Mouse (Mus musculus) forebrain, postnatal 0 days (tissue): ENCODE results near the gene Bcl2l14. TPM values are rescaled to one million over a fixed set of nuclear protein-coding genes. Genes with fewer than 3 reads are reported as not detected.

ENCODE experiments used
- ATAC-seq: fragments of 200-750 bp; cut with Nextera tagmentation; 2 replicates; pipeline ENCODE4 v1.8.0; 2017; ENCODE audit warnings: mild to moderate bottlenecking, moderate library complexity
- DNase-seq: peaks from one replicate; pipeline ENCODE4 v3.0.0-alpha.2; 2015
- H3K27ac ChIP-seq: fragments of 300-500 bp; sonication (generic); 2 replicates; pipeline ENCODE4 v1.5.1; 2014; ENCODE audit warnings: low read depth, mild to moderate bottlenecking, antibody characterized with exemption, low read length, moderate library complexity, mixed read lengths
- H3K27me3 ChIP-seq: fragments of 300-500 bp; sonication (generic); 2 replicates; pipeline ENCODE4 v1.6.1; 2014; ENCODE audit warnings: mild to moderate bottlenecking, low read length, mixed read lengths; ENCODE audit not compliant: insufficient read depth
- H3K36me3 ChIP-seq: fragments of 300-500 bp; sonication (generic); 2 replicates; pipeline ENCODE4 v1.6.1; 2014; ENCODE audit warnings: mild to moderate bottlenecking, moderate library complexity; ENCODE audit not compliant: insufficient read depth
- H3K4me1 ChIP-seq: fragments of 300-500 bp; sonication (generic); 2 replicates; pipeline ENCODE4 v1.6.1; 2014; ENCODE audit warnings: antibody characterized with exemption; ENCODE audit not compliant: insufficient read depth
- H3K4me2 ChIP-seq: fragments of 300-500 bp; sonication (generic); 2 replicates; pipeline ENCODE4 v1.6.1; 2014; ENCODE audit warnings: low read depth, mild to moderate bottlenecking, moderate library complexity
- H3K4me3 ChIP-seq: fragments of 300-500 bp; sonication (generic); 2 replicates; pipeline ENCODE4 v1.5.1; 2014; ENCODE audit warnings: low read depth, low read length, mixed read lengths
- H3K9ac ChIP-seq: fragments of 300-500 bp; sonication (generic); 2 replicates; pipeline ENCODE4 v1.6.1; 2014; ENCODE audit warnings: mild to moderate bottlenecking
- H3K9me3 ChIP-seq: fragments of 300-500 bp; sonication (generic); 2 replicates; pipeline ENCODE4 v1.6.1; 2016; ENCODE audit warnings: low read length
- CTCF ChIP-seq: sonication (generic); IDR thresholded peaks from 2 replicates; pipeline ENCODE4 v1.5.1; 2016; ENCODE audit warnings: antibody characterized with exemption, control low read depth, low read depth
- WGBS: fragments of 180-500 bp; shearing (Covaris S2); extraction: QIAGEN DNeasy Blood & Tissue Kit; methylation state at CpG from one replicate; pipeline ENCODE4 v1.1.7; 2014; 5-methylcytosine and 5-hydroxymethylcytosine counted together
- polyA plus RNA-seq: library from polyadenylated mRNA; unstranded; fragments of >200 nt; fragmentation: Nextera tagmentation; extraction: Ambion mirVana; gene quantifications from 2 replicates; pipeline ENCODE4 v1.2.1, GENCODE M21; 2015
- total RNA-seq: library from RNA; depleted of rRNA; stranded (reverse); fragments of >200 nt; gene quantifications from 2 replicates; pipeline ENCODE4 v1.2.3, GENCODE M21; 2014; rRNA removed

The Bcl2l14 gene
- total RNA-seq, result not detected in 2 replicates
- not detected in 2 replicates for polyA plus RNA-seq

- no peaks in the 10 kb centered on the region for H3K4me1 ChIP-seq
- no peak within 1 kb of the TSS for H3K4me2 ChIP-seq
- no peak within 1 kb of the TSS for H3K4me3 ChIP-seq
- H3K9ac ChIP-seq, result no peak within 1 kb of the TSS
- H3K27ac ChIP-seq, result no peak within 1 kb of the TSS
- no peak for DNase-seq
- TF ChIP-seq CTCF, result no peak
- ATAC-seq, result no peak
- H3K36me3 ChIP-seq, result no peaks in the 10 kb centered on the region
- H3K9me3 ChIP-seq, result no peaks in the 10 kb centered on the region
- no peaks in the 10 kb centered on the region for H3K27me3 ChIP-seq
- 82% methylated on average over 4 of the region's 4 CpGs for WGBS
Observed at GRCm38 (mm10) chr6:134396018-134396417, at the start of gene Bcl2l14. TSS of gene Bcl2l14 (plus strand) at chr6:134396318.

GRCm38 (mm10) chr6:134348526-134349067, 47.5 kb upstream of the Bcl2l14 start:
- H3K4me2 ChIP-seq, result no peak overlapping the region
- WGBS, result 90% methylated on average over 7 of the region's 7 CpGs

GRCm38 (mm10) chr6:134352881-134353280, 43.2 kb upstream of the Bcl2l14 start:
- ATAC-seq (no peak), DNase-seq (no peak)
- no peaks in the 10 kb centered on the region for H3K27me3 ChIP-seq
- no peaks in the 10 kb centered on the region for H3K9me3 ChIP-seq
- H3K4me2 ChIP-seq, result no peak overlapping the region
- H3K9ac ChIP-seq, result no peak overlapping the region
- no peak overlapping the region for H3K4me3 ChIP-seq
- no peak for TF ChIP-seq CTCF
- no peaks in the 10 kb centered on the region for H3K4me1 ChIP-seq
- H3K27ac ChIP-seq, result no peak overlapping the region
- WGBS, result 88% methylated on average over 6 of the region's 6 CpGs
- no peaks in the 10 kb centered on the region for H3K36me3 ChIP-seq

More at GRCm38 (mm10) chr6:134348526-134349067, 47.5 kb upstream of the Bcl2l14 start:
- DNase-seq, result no peak
- no peak for TF ChIP-seq CTCF
- H3K27me3 ChIP-seq, result no peaks in the 10 kb centered on the region
- H3K4me3 ChIP-seq, result no peak overlapping the region
- no peak for ATAC-seq
- no peaks in the 10 kb centered on the region for H3K36me3 ChIP-seq
- no peak overlapping the region for H3K27ac ChIP-seq
- no peaks in the 10 kb centered on the region for H3K9me3 ChIP-seq
- H3K4me1 ChIP-seq, result no peaks in the 10 kb centered on the region
- no peak overlapping the region for H3K9ac ChIP-seq

GRCm38 (mm10) chr6:134353751-134354150, 42.4 kb upstream of the Bcl2l14 start:
- no peaks in the 10 kb centered on the region for H3K27me3 ChIP-seq
- DNase-seq, result no peak
- no peak for TF ChIP-seq CTCF

GRCm38 (mm10) chr6:134357570-134357969, 38.5 kb upstream of the Bcl2l14 start:
- whole genome bisulfite sequencing, result 80% methylated on average over 6 of the region's 6 CpGs

More at GRCm38 (mm10) chr6:134353751-134354150, 42.4 kb upstream of the Bcl2l14 start:
- WGBS, result 88% methylated on average over 4 of the region's 4 CpGs
- no peaks in the 10 kb centered on the region for H3K4me1 ChIP-seq
- H3K4me3 ChIP-seq, result no peak overlapping the region
- no peak overlapping the region for H3K4me2 ChIP-seq
- H3K27ac ChIP-seq, result no peak overlapping the region
- no peak for ATAC-seq
- H3K9ac ChIP-seq, result no peak overlapping the region
- H3K36me3 ChIP-seq, result no peaks in the 10 kb centered on the region
- H3K9me3 ChIP-seq, result no peaks in the 10 kb centered on the region

GRCm38 (mm10) chr6:134360079-134360478, 36.0 kb upstream of the Bcl2l14 start:
- Histone ChIP-seq H3K9ac (no peak overlapping the region), H3K9me3 (no peaks in the 10 kb centered on the region), H3K4me2 (no peak overlapping the region), H3K4me3 (no peak overlapping the region), H3K27me3 (no peaks in the 10 kb centered on the region), H3K27ac (no peak overlapping the region), H3K4me1 (no peaks in the 10 kb centered on the region), H3K36me3 (no peaks in the 10 kb centered on the region)
- no peak for TF ChIP-seq CTCF
- 90% methylated on average over 4 of the region's 4 CpGs for WGBS
- ATAC-seq (no peak), DNase-seq (no peak)

More at GRCm38 (mm10) chr6:134357570-134357969, 38.5 kb upstream of the Bcl2l14 start:
- Histone ChIP-seq H3K9ac (no peak overlapping the region), H3K4me2 (no peak overlapping the region), H3K9me3 (no peaks in the 10 kb centered on the region), H3K4me1 (no peaks in the 10 kb centered on the region), H3K27ac (no peak overlapping the region), H3K27me3 (no peaks in the 10 kb centered on the region), H3K4me3 (no peak overlapping the region), H3K36me3 (no peaks in the 10 kb centered on the region)
- no peak for DNase-seq
- no peak for TF ChIP-seq CTCF
- ATAC-seq, result no peak

- no peak for TF ChIP-seq CTCF
- 67% methylated on average over 6 of the region's 6 CpGs for WGBS
- Histone ChIP-seq H3K9ac (no peak overlapping the region), H3K4me3 (no peak overlapping the region), H3K27me3 (no peaks in the 10 kb centered on the region), H3K4me2 (no peak overlapping the region), H3K36me3 (no peaks in the 10 kb centered on the region), H3K27ac (no peak overlapping the region), H3K4me1 (no peaks in the 10 kb centered on the region), H3K9me3 (no peaks in the 10 kb centered on the region)
- DNase-seq, result no peak
- no peak for ATAC-seq
Observed at GRCm38 (mm10) chr6:134364644-134365043, 31.5 kb upstream of the Bcl2l14 start.
